Mouse (Mus musculus): ENCODE measurements around the gene Ano6. TPM values are rescaled to one million over a fixed set of nuclear protein-coding genes. Genes with fewer than 3 reads are reported as not detected.
A peak's percentile ranks its signal among the peaks of the same experiment; 100 is the strongest.

Gene Ano6
- total RNA-seq, 2 experiments from 2014 or later = 48.6 to 51.2 TPM

GRCm38 (mm10) chr15:95880616-95881151 is 90.0 kb downstream of the Ano6 start:
- TF ChIP-seq CTCF (IDR thresholded peaks at IDR 0.05) = no peak
- Histone ChIP-seq H3K27ac (peak overlapping the region; percentile 70), H3K4me3 (peak overlapping the region; percentile 17; the same call in 1 of the 2 replicates)
- intact Hi-C loops (cut with DNase I) = loop anchor here (5.0 kb wide), 1 partner anchor 108 kb away; no protein-coding TSS in a partner anchor
- DNase-seq = no peak

DNA sequence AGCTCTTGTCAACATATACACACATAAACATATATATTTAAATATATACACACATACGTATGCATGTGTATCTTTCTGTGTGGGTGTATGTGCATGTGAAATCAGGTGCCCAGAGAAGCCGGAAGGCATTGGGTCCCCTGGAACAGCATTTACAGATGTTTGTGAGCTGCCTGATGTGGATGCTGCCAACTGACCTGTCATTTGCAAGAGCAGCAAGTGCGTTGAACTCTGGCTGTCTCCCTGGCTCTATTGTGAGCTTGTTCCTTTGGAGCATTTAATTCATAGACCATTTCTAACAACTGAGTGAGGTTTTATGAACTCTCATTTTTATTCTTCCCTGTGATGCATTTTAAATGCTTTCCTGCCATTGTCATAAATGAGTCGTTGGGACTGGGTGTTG is 91.8 kb downstream of the Ano6 start:
- no peak overlapping the region for H3K27ac ChIP-seq
- intact Hi-C loops (cut with DNase I) = loop anchor here (5.0 kb wide), 1 partner anchor 110 kb away; no protein-coding TSS in a partner anchor
- DNase-seq = no peak
- H3K4me3 ChIP-seq = no peak overlapping the region
- no peak for TF ChIP-seq CTCF (IDR thresholded peaks at IDR 0.05)

DNA sequence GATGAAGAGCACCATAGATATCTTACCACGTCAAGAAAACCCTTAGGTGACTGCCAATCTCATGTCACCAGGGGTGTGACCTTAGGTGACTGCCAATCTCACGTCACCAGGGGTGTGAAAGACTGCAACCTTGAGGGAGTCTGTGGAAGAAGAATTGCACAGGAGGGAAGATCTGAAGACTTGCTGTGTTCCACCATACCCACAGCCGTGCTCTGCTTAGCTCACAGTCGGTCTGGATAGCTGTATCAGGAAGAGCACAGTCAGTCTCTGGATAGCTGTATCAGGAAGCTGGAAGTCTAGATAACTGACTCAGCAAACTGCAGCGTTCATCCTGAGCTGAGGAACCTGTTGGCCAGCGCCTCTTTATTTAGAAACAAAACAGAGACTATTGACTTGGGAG is 92.9 kb downstream of the Ano6 start:
- TF ChIP-seq CTCF (IDR thresholded peaks at IDR 0.05) = no peak
- Histone ChIP-seq H3K4me3 (no peak overlapping the region), H3K27ac (peak overlapping the region; percentile 35; the same call in 1 of the 2 replicates)
- DNase-seq = no peak
- intact Hi-C loops (cut with DNase I) = loop anchor here (5.0 kb wide), 1 partner anchor 111 kb away; no protein-coding TSS in a partner anchor

DNA sequence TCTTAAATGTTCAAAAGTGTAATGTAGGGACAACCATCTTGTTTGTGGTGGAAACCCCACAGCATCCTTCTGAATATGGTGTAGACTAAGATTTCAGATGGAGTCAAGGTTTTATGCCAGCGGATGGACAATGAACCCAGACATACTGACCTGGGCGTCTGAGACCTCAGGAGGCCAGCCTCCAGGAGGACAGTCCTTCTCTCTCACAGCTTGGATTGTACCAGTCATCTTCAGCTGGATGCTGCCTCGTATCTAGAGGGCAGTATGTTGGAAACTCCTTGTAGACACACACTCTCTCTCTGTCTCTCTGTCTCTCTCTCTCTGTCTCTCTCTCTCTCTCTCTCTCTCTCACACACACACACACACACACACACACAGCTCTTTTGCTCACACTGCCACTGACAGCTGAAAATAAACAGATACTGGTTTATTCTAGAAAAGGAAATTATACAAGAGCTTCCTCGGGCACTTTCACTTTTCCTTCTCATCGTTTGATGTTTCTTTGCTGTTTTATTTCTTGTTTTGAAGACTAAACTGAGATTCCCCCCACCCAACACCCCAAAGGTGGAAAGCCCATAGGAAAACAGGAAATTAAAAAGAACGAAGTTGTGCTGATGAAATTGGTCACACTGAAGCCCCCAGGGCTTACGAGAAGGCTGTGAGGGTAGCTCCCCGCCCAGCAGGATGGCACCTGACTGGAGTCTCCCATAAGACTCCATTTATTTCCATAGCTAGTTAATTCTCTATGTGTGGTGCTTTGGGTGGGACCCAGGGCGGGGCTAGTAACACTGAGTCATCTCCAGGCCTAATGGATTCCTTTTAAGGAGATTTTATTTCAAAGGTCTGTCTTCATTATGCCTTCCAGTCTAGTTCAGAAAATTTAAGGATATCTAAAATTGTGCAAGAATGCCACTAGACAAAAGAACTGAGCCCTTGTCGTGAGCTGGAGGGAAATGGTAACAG is 94.3 kb downstream of the Ano6 start:
- intact Hi-C loops (cut with DNase I) = loop anchor here (5.0 kb wide), 1 partner anchor 113 kb away; no protein-coding TSS in a partner anchor
- peak overlapping the region; percentile 24; the same call in 1 of the 2 replicates for H3K4me3 ChIP-seq
- no peak for TF ChIP-seq CTCF (IDR thresholded peaks at IDR 0.05)
- H3K27ac ChIP-seq = peak overlapping the region; percentile 74
- peak; percentile 39 for DNase-seq

DNA sequence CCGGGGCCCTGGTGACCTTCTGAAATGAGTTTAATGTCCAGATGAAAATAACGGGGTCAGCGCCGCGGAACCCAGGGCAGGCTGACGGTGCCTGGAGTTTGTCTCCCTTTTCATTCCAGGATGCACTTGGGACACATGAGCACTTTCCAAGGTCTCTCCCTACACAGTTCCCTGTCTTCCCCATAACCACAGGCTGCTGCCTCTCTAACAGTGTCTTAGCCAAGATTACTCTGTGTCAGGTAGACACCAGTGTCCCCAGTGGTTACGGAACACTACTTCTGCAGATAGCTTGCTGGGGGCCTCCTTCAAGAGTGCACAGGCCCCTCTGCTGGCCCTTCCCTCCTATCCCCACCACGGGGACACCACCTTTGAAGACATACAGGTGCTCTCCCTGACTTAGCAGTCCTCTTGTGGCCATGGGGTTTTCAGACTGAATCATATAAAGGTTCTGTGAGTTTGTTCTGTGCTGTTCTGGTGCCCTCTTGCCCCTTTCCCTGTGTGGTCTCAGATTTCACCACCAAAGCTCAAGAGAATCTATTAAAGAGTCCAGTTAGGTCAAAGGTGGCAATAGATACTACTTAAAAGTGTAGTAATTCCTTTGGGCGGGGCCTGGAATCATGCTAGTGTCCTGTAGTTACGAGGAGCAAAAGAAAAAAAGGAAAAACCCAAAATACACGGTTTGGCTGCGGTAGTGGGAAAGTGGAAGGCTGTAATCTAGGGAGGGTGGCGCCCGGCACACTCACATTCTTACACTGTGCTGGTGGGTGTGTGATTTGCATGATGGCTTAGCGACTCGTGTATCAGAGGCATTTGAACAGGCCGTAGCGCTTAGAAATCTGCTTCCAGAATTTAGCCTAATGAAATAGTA is 95.5 kb downstream of the Ano6 start:
- TF ChIP-seq CTCF (IDR thresholded peaks at IDR 0.05) = no peak
- DNase-seq = no peak
- H3K27ac ChIP-seq = peak overlapping the region; percentile 74
- H3K4me3 ChIP-seq = no peak overlapping the region
- intact Hi-C loops (cut with DNase I) = no loop called here

- TF ChIP-seq CTCF (IDR thresholded peaks at IDR 0.05) = no peak
- H3K27ac ChIP-seq = peak overlapping the region; percentile 74
- H3K4me3 ChIP-seq = no peak overlapping the region
- intact Hi-C loops (cut with DNase I) = no loop called here
- DNase-seq = no peak
These were observed 96.7 kb downstream of the Ano6 start for GRCm38 (mm10) chr15:95887365-95887764.

DNA sequence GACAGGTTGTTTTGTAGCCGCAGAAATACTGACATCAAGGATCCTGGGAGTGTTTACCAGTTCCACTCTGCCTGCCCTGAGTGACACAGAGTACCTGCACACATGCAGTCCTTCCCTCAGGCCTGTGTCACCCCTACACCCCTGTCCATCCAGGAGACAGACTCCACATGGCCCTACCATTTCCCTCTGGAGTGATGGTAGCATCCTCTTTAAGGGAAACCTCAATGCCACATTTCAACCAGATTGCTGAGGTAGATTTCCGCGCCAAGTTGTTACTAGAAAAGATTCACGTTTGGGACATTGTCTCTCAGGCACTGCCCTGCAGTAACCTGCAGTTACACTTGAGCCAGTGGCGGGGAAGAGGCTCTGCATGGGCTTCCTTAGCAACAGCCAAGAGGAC is 97.9 kb downstream of the Ano6 start:
- Histone ChIP-seq H3K27ac (no peak overlapping the region), H3K4me3 (no peak overlapping the region)
- no peak for DNase-seq
- TF ChIP-seq CTCF (IDR thresholded peaks at IDR 0.05) = no peak
- intact Hi-C loops (cut with DNase I) = no loop called here

- Histone ChIP-seq H3K27ac (no peak overlapping the region), H3K4me3 (no peak overlapping the region)
- no peak for DNase-seq
- no peak for TF ChIP-seq CTCF (IDR thresholded peaks at IDR 0.05)
- intact Hi-C loops (cut with DNase I) = no loop called here
These were observed 99.7 kb downstream of the Ano6 start for GRCm38 (mm10) chr15:95890368-95890767.

- DNase-seq = no peak
- intact Hi-C loops (cut with DNase I) = no loop called here
- H3K4me3 ChIP-seq = no peak overlapping the region
- no peak overlapping the region for H3K27ac ChIP-seq
- TF ChIP-seq CTCF (IDR thresholded peaks at IDR 0.05) = no peak
These were observed 101.5 kb downstream of the Ano6 start for GRCm38 (mm10) chr15:95892171-95892570.

DNA sequence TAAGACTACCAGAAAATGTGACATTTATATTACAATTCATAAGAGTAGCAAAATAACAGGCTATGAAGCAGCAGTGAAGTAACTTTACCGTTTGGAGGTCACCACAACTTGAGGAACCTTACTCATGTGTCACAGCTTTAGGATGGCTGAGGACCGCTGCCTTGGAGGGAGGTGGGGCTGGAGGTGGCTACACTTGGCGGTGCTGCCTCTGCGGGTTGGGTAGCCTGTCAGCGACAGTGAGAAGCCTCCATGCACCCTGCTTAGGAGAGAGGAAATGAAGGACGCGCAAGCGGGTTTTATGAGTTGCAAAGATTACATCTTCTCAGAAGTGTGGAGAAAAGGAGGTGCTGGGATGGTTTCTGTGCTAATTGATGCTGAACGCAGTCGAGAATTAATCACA is 102.3 kb downstream of the Ano6 start:
- no peak for DNase-seq
- Histone ChIP-seq H3K4me3 (no peak overlapping the region), H3K27ac (no peak overlapping the region)
- TF ChIP-seq CTCF (IDR thresholded peaks at IDR 0.05) = no peak
- intact Hi-C loops (cut with DNase I) = no loop called here

DNA sequence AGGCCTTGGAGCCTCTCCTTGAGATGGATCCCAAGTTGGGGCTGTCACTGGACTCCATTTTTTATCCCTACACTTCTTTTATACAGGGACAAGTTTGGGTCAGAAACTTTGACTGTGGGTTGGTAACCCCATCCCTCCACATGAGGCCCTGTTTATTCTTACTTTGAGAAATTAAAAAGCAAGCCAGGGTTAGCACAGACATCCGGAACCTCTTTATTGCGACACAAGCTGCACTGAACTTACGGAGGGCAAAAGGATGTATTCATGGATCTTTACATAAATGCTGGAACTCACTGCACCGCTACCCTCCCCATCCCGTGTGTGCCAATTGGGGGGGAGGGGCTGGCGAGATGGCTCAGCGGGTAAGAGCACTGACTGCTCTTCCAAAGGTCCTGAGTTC is 105.1 kb downstream of the Ano6 start:
- no peak overlapping the region for H3K4me3 ChIP-seq
- H3K27ac ChIP-seq = no peak overlapping the region
- DNase-seq = no peak
- no peak for TF ChIP-seq CTCF (IDR thresholded peaks at IDR 0.05)
- intact Hi-C loops (cut with DNase I) = no loop called here

DNA sequence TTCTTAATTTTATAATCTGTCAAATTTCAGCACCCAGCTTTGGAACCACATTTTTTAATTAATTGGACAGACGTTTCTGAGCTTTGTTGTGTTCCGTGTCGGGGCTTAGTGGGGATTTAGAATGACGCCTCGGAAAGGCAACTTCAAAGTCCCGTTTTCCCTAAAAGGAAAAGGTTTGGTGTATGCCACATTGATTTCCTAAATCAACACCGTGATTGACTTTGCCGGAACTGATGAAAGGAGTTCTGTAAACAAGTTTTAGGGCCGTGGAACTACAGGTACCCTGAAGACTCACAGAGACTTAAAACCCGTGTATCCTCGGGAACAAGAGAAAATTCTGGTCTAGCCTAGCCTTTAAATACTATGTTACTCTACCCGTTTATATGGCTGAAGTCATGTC is 107.0 kb downstream of the Ano6 start:
- intact Hi-C loops (cut with DNase I) = no loop called here

More for the DNA sequence above, 107.0 kb downstream of the Ano6 start:
- no peak for DNase-seq
- no peak overlapping the region for H3K27ac ChIP-seq
- no peak for TF ChIP-seq CTCF (IDR thresholded peaks at IDR 0.05)
- H3K4me3 ChIP-seq = no peak overlapping the region

Data from gastrocnemius, adult 2 months (tissue).